Mouse (Mus musculus) CD4-positive helper T cell, adult 2 months (primary cell): ENCODE data around the gene Dpm2.
A peak's percentile ranks its signal among the peaks of the same experiment; 100 is the strongest.

Experiments
- DNase-seq: peaks from one replicate; pipeline ENCODE4 v3.0.0-alpha.2; 2012; ENCODE audit warnings: low read depth, missing footprints, low spot score

Gene Dpm2

GRCm38 (mm10) chr2:32610610-32611229 is 40.1 kb downstream of the Dpm2 start:
- DNase-seq: peak; percentile 24

- DNase-seq: no peak
Measured at GRCm38 (mm10) chr2:32612274-32612673, 41.6 kb downstream of the Dpm2 start.

GRCm38 (mm10) chr2:32617109-32617508 is 46.5 kb downstream of the Dpm2 start:
- no peak for DNase-seq

- no peak for DNase-seq
Measured at GRCm38 (mm10) chr2:32617601-32618000, 46.9 kb downstream of the Dpm2 start.

- DNase-seq: no peak
Measured at GRCm38 (mm10) chr2:32618051-32618450, 47.4 kb downstream of the Dpm2 start.

- no peak for DNase-seq
Measured at GRCm38 (mm10) chr2:32620682-32621516, 50.2 kb downstream of the Dpm2 start.

- no peak for DNase-seq
Measured at GRCm38 (mm10) chr2:32621517-32621859, 50.8 kb downstream of the Dpm2 start, which contains the start of gene Ak1. Ak1 (plus strand) TSS chr2:32621758.
